Mouse (Mus musculus) E14TG2a.4 (cell line): ENCODE data around the gene Zfp708.
A peak's percentile ranks its signal among the peaks of the same experiment; 100 is the strongest.

Experiments
- H3K27me3 ChIP-seq: 2 replicates; pipeline ENCODE4 v1.6.1; 2014; ENCODE audit warnings: low read length, control low read depth; ENCODE audit not compliant: insufficient read depth
- H3K36me3 ChIP-seq: 2 replicates; pipeline ENCODE4 v1.6.1; 2014; ENCODE audit warnings: low read length, control low read depth; ENCODE audit not compliant: insufficient read depth
- H3K4me1 ChIP-seq: replicated peaks from 2 replicates; pipeline ENCODE4 v1.6.1; 2014; ENCODE audit warnings: low read depth, low read length, control low read depth
- H3K4me3 ChIP-seq: replicated peaks from 2 replicates; pipeline ENCODE4 v1.5.1; 2014; ENCODE audit warnings: mild to moderate bottlenecking, low read length
- H3K9me3 ChIP-seq: 2 replicates; pipeline ENCODE4 v1.6.1; 2014; ENCODE audit warnings: low read length, control low read depth
- CTCF ChIP-seq: conservative IDR thresholded peaks from 2 replicates; pipeline ENCODE4 v1.5.1; 2014; ENCODE audit warnings: low read length
- NANOG ChIP-seq: IDR thresholded peaks from 2 replicates; pipeline ENCODE4 v1.6.1; 2014; ENCODE audit warnings: borderline replicate concordance, low read length, mixed read lengths
- POU5F1 ChIP-seq: IDR thresholded peaks from 2 replicates; pipeline ENCODE4 v1.6.1; 2014; ENCODE audit warnings: low read length, borderline replicate concordance

Zfp708 gene

GRCm38 (mm10) chr13:67060786-67061358 is 36.9 kb downstream of the Zfp708 start, which contains the start of gene Zfp712:
Gene Zfp712, minus strand, starts transcription at chr13:67061170.
- Histone ChIP-seq H3K27me3 (no peaks in the 10 kb centered on the region), H3K4me1 (peaks cover 17% of the 10 kb centered on the region), H3K4me3 (peak within 1 kb of the TSS; percentile 92), H3K9me3 (peaks cover 12% of the 10 kb centered on the region), H3K36me3 (no peaks in the 10 kb centered on the region)
- no peak for TF ChIP-seq NANOG
- TF ChIP-seq POU5F1: no peak
- TF ChIP-seq CTCF: no peak

DNA sequence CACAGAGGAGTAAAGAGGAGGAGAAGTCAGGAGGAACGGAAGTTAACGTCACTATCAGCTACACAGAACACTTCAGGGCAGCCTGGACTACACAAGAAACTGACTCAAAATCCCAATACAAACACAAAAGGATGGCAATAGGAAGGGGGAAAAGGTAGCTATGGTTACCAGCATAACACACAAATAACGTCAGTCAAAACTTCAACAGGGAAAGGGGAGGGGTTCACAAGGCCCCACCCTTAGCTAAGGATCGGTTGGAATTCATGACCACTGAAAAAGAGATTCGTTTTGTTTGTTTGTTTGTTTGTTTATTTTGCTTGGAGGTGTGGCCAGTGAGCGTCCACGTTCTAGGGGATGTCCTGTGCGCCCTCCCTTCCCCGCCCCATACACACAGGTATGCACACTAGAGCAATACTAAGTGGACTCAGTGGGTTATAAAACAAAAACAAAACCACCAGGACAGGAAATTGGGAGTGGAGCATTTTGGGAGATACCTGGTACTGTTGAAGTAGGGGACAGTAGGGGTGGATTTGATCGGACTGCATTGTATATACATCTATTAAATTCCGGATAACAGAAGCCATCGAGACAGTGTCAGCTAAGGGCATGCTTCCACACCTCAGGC is 37.5 kb downstream of the Zfp708 start:
- H3K36me3 ChIP-seq: no peaks in the 10 kb centered on the region
- H3K4me1 ChIP-seq: peaks cover 17% of the 10 kb centered on the region
- TF ChIP-seq POU5F1 (no peak), NANOG (no peak), CTCF (no peak)
- H3K4me3 ChIP-seq: peak overlapping the region; percentile 92
- no peaks in the 10 kb centered on the region for H3K27me3 ChIP-seq
- H3K9me3 ChIP-seq: peaks cover 6% of the 10 kb centered on the region
